Mouse (Mus musculus): ENCODE measurements around the gene Trabd.

Gene Trabd

GRCm38 (mm10) chr15:89125351-89125750 is 50.4 kb downstream of the Trabd start:
- no peak for ATAC-seq (ENCODE audit: low TSS enrichment)

GRCm38 (mm10) chr15:89126622-89127021 is 51.7 kb downstream of the Trabd start:
- no peak for ATAC-seq (ENCODE audit: low TSS enrichment)

- no peak for ATAC-seq (ENCODE audit: low TSS enrichment)
These were observed 52.5 kb downstream of the Trabd start for GRCm38 (mm10) chr15:89127364-89127940.

- peak; percentile 82 for ATAC-seq (ENCODE audit: low TSS enrichment)
These were observed 53.7 kb downstream of the Trabd start, which contains the start of gene Hdac10 for GRCm38 (mm10) chr15:89128382-89129350. Hdac10 (minus strand) TSS chr15:89128700.

- no peak for ATAC-seq (ENCODE audit: low TSS enrichment)
These were observed 55.3 kb downstream of the Trabd start for GRCm38 (mm10) chr15:89130245-89130644.

GRCm38 (mm10) chr15:89131316-89131715 is 56.4 kb downstream of the Trabd start:
- ATAC-seq (ENCODE audit: low TSS enrichment): no peak

Data from frontal cortex, adult (tissue).